Mouse (Mus musculus) layer of hippocampus, adult 6 months (tissue): ENCODE measurements around the gene Olfr381. TPM values are rescaled to one million over a fixed set of nuclear protein-coding genes. Genes with fewer than 3 reads are reported as not detected.

Source experiments
- long read RNA-seq, 2 experiments: library from polyadenylated mRNA; unstranded; transcript quantifications; one replicate each; pipeline ENCODE4 v2.0.0; 2019 to 2020
- polyA plus RNA-seq: library from polyadenylated mRNA; unstranded; fragments of <200 nt; fragmentation: Nextera tagmentation; gene quantifications from 2 replicates; pipeline ENCODE4 v1.2.3, GENCODE M21; 2021

Gene Olfr381
- not detected in 2 replicates for polyA plus RNA-seq
- long read RNA-seq, experiment 1 = 0 reads
- long read RNA-seq, experiment 2 = 0 reads

DNA sequence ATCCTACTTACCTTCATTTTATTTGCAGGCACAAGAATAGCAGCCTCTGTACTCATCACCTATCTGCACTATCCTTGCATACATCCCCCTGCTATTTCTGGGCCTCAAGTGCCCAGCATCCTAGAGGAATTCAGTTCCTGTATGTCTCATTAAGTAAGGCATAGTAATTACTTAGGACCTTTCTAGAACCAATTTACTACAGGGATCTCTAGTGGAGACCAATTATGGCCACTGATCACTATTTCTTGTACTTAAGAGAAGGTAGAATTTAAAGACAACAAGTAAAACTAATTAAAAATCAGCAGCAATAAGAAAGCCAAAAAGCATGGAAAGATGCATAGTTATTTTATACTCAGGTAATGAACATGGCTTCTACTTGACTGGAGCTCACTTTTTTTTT lies at the start of gene Olfr381:
Olfr381 (minus strand) TSS at position 101 of the 400 bp plus-strand sequence.

GRCm38 (mm10) chr11:73517097-73517496 lies 25.7 kb upstream of the Olfr381 start, which contains the start of gene Olfr382:
TSS of gene Olfr382 (minus strand) at chr11:73517197.

GRCm38 (mm10) chr11:73457408-73457807 lies 34.0 kb downstream of the Olfr381 start, which contains the start of gene Olfr380:
TSS of gene Olfr380 (minus strand) at chr11:73457508.

Other genes with a start within 250 kb of the Olfr381 start
- gene Trpv3, start 224.2 kb downstream of the Olfr381 start, polyA plus RNA-seq = 0.04 and 0.16 TPM in 2 replicates
- 22.3 and 23.1 TPM in 2 replicates for gene Aspa, start 162.0 kb downstream of the Olfr381 start, polyA plus RNA-seq
- gene Gm49340, start 161.9 kb downstream of the Olfr381 start, polyA plus RNA-seq = not detected in 2 replicates
- gene Spata22, start 161.9 kb downstream of the Olfr381 start, polyA plus RNA-seq = not detected in 2 replicates
- not detected in 2 replicates for gene Olfr20, start 140.8 kb downstream of the Olfr381 start, polyA plus RNA-seq
- not detected in 2 replicates for gene Olfr376, start 120.4 kb downstream of the Olfr381 start, polyA plus RNA-seq
- not detected in 2 replicates for gene Olfr1, start 92.0 kb downstream of the Olfr381 start, polyA plus RNA-seq
- gene Olfr378, start 63.1 kb downstream of the Olfr381 start, polyA plus RNA-seq = not detected in 2 replicates
- gene Olfr380, start 34.1 kb downstream of the Olfr381 start, polyA plus RNA-seq = not detected in 2 replicates
- gene Olfr382, start 25.6 kb upstream of the Olfr381 start, polyA plus RNA-seq = not detected in 2 replicates
- not detected in 2 replicates for gene Olfr385, start 101.4 kb upstream of the Olfr381 start, polyA plus RNA-seq
- not detected in 2 replicates for gene Olfr384, start 107.0 kb upstream of the Olfr381 start, polyA plus RNA-seq
- not detected in 2 replicates for gene Zfp735, start 197.2 kb upstream of the Olfr381 start, polyA plus RNA-seq